Mouse (Mus musculus): ENCODE results near the gene Olfr531. TPM values are rescaled to one million over a fixed set of nuclear protein-coding genes. Genes with fewer than 3 reads are reported as not detected.

Olfr531 gene
- polyA plus RNA-seq (2017; shearing (Covaris generic)), result not detected

GRCm38 (mm10) chr7:140402818-140403217 lies at the start of gene Olfr531:
Gene Olfr531 (minus strand): TSS chr7:140402918.

GRCm38 (mm10) chr7:140421539-140421938 lies 18.8 kb upstream of the Olfr531 start, which contains the start of gene Olfr532:
Gene Olfr532 (minus strand): TSS chr7:140421639.

GRCm38 (mm10) chr7:140376231-140376630 lies 26.5 kb downstream of the Olfr531 start, which contains the start of gene Olfr530:
Gene Olfr530 (minus strand): TSS chr7:140376331.

GRCm38 (mm10) chr7:140361571-140361970 lies 41.1 kb downstream of the Olfr531 start, which contains the start of gene Olfr60:
Gene Olfr60 (minus strand): TSS chr7:140361671.

Other genes with a start within 250 kb of the Olfr531 start
- gene Sprn, start 248.0 kb downstream of the Olfr531 start, polyA plus RNA-seq (2017; shearing (Covaris generic)), result not detected
- gene Olfr522, start 238.2 kb downstream of the Olfr531 start, polyA plus RNA-seq (2017; shearing (Covaris generic)), result 0.13 TPM
- not detected for gene Olfr523, start 229.7 kb downstream of the Olfr531 start, polyA plus RNA-seq (2017; shearing (Covaris generic))
- 1.0 TPM for gene Olfr524, start 197.0 kb downstream of the Olfr531 start, polyA plus RNA-seq (2017; shearing (Covaris generic))
- 2.2 TPM for gene Cd163l1, start 184.7 kb downstream of the Olfr531 start, polyA plus RNA-seq (2017; shearing (Covaris generic))
- gene 5830411N06Rik, start 155.6 kb downstream of the Olfr531 start, polyA plus RNA-seq (2017; shearing (Covaris generic)), result 18.7 TPM
- gene Olfr525, start 82.1 kb downstream of the Olfr531 start, polyA plus RNA-seq (2017; shearing (Covaris generic)), result 0.32 TPM
- gene Olfr527, start 68.9 kb downstream of the Olfr531 start, polyA plus RNA-seq (2017; shearing (Covaris generic)), result not detected
- gene Olfr60, start 41.2 kb downstream of the Olfr531 start, polyA plus RNA-seq (2017; shearing (Covaris generic)), result not detected
- gene Olfr530, start 26.6 kb downstream of the Olfr531 start, polyA plus RNA-seq (2017; shearing (Covaris generic)), result 1.5 TPM
- 0.10 TPM for gene Olfr532, start 18.7 kb upstream of the Olfr531 start, polyA plus RNA-seq (2017; shearing (Covaris generic))
- gene Olfr533, start 60.5 kb upstream of the Olfr531 start, polyA plus RNA-seq (2017; shearing (Covaris generic)), result not detected
- not detected for gene Olfr535, start 81.3 kb upstream of the Olfr531 start, polyA plus RNA-seq (2017; shearing (Covaris generic))
- not detected for gene Olfr536, start 104.5 kb upstream of the Olfr531 start, polyA plus RNA-seq (2017; shearing (Covaris generic))
- not detected for gene Olfr538, start 165.0 kb upstream of the Olfr531 start, polyA plus RNA-seq (2017; shearing (Covaris generic))
- 0.05 TPM for gene Olfr46, start 198.4 kb upstream of the Olfr531 start, polyA plus RNA-seq (2017; shearing (Covaris generic))
- gene Olfr61, start 226.1 kb upstream of the Olfr531 start, polyA plus RNA-seq (2017; shearing (Covaris generic)), result not detected
- gene Olfr53, start 243.5 kb upstream of the Olfr531 start, polyA plus RNA-seq (2017; shearing (Covaris generic)), result not detected